Mouse (Mus musculus) lung, embryonic 14.5 days (tissue): ENCODE results near the gene Gm49510. TPM values are rescaled to one million over a fixed set of nuclear protein-coding genes. Genes with fewer than 3 reads are reported as not detected.

Experiments
- ATAC-seq: fragments of 200-750 bp; cut with Nextera tagmentation; 2 replicates; pipeline ENCODE4 v1.8.0; 2017; ENCODE audit warnings: mild to moderate bottlenecking, moderate TSS enrichment, moderate library complexity; ENCODE audit not compliant: insufficient read depth
- DNase-seq: peaks from one replicate; pipeline ENCODE4 v3.0.0-alpha.2; 2015
- H3K27ac ChIP-seq: fragments of 300-500 bp; sonication (generic); 2 replicates; pipeline ENCODE4 v1.5.1; 2014; ENCODE audit warnings: low read depth, mild to moderate bottlenecking, moderate library complexity
- H3K27me3 ChIP-seq: fragments of 300-500 bp; sonication (generic); 2 replicates; pipeline ENCODE4 v1.6.1; 2014; ENCODE audit warnings: low read length, control low read depth; ENCODE audit not compliant: insufficient read depth
- H3K36me3 ChIP-seq: fragments of 300-500 bp; sonication (generic); 2 replicates; pipeline ENCODE4 v1.6.1; 2014; ENCODE audit warnings: control low read depth; ENCODE audit not compliant: insufficient read depth
- H3K4me1 ChIP-seq: fragments of 300-500 bp; sonication (generic); 2 replicates; pipeline ENCODE4 v1.6.1; 2014; ENCODE audit warnings: antibody characterized with exemption, control low read depth; ENCODE audit not compliant: insufficient read depth
- H3K4me2 ChIP-seq: fragments of 300-500 bp; sonication (generic); 2 replicates; pipeline ENCODE4 v1.6.1; 2014; ENCODE audit warnings: mild to moderate bottlenecking
- H3K4me3 ChIP-seq: fragments of 300-500 bp; sonication (generic); 2 replicates; pipeline ENCODE4 v1.5.1; 2014; ENCODE audit warnings: low read depth, low read length
- H3K9ac ChIP-seq: fragments of 300-500 bp; sonication (generic); 2 replicates; pipeline ENCODE4 v1.6.1; 2014
- H3K9me3 ChIP-seq: fragments of 300-500 bp; sonication (generic); 2 replicates; pipeline ENCODE4 v1.6.1; 2016; ENCODE audit warnings: low read depth, low read length, control low read depth
- CTCF ChIP-seq: IDR thresholded peaks from 2 replicates; pipeline ENCODE4 v1.5.1; 2016; ENCODE audit warnings: antibody characterized with exemption, low read depth
- WGBS: fragments of 180-500 bp; shearing (Covaris S2); extraction: QIAGEN DNeasy Blood & Tissue Kit; methylation state at CpG from one replicate; pipeline ENCODE4 v1.1.7; 2014; 5-methylcytosine and 5-hydroxymethylcytosine counted together
- polyA plus RNA-seq: library from polyadenylated mRNA; unstranded; fragments of >200 nt; fragmentation: Nextera tagmentation; extraction: Ambion mirVana; gene quantifications from 2 replicates; pipeline ENCODE4 v1.2.1, GENCODE M21; 2014

The Gm49510 gene
- polyA plus RNA-seq, 1 experiment from 2014 or later, result 0.70 TPM

- TF ChIP-seq CTCF, result no peak
- no peak for ATAC-seq
- Histone ChIP-seq H3K27ac (peak overlapping the region; percentile 18; the same call in 1 of the 2 replicates), H3K27me3 (no peaks in the 10 kb centered on the region), H3K9ac (0 out of 2 replicates have a peak overlapping the region, but pooled peaks have one; percentile 16), H3K4me1 (peaks cover 18% of the 10 kb centered on the region), H3K4me3 (no peak overlapping the region), H3K4me2 (no peak overlapping the region), H3K9me3 (no peaks in the 10 kb centered on the region), H3K36me3 (peaks cover 9% of the 10 kb centered on the region)
- 55% methylated on average over 6 of the region's 6 CpGs for WGBS
- no peak for DNase-seq
Observed at GRCm38 (mm10) chr15:78923585-78923984, 24.1 kb downstream of the Gm49510 start.

GRCm38 (mm10) chr15:78925129-78925528 is 25.7 kb downstream of the Gm49510 start:
- no peak for ATAC-seq
- no peak for TF ChIP-seq CTCF
- no peaks in the 10 kb centered on the region for H3K9me3 ChIP-seq
- H3K27ac ChIP-seq, result peak overlapping the region; percentile 97
- 18% methylated on average over 8 of the region's 8 CpGs for WGBS
- peak overlapping the region; percentile 70 for H3K4me2 ChIP-seq
- 0 out of 2 replicates have a peak overlapping the region, but pooled peaks have one; percentile 40 for H3K9ac ChIP-seq
- peaks cover 18% of the 10 kb centered on the region for H3K4me1 ChIP-seq
- peaks cover 11% of the 10 kb centered on the region for H3K36me3 ChIP-seq
- no peak for DNase-seq
- no peaks in the 10 kb centered on the region for H3K27me3 ChIP-seq
- no peak overlapping the region for H3K4me3 ChIP-seq

- Histone ChIP-seq H3K9ac (peak within 1 kb of the TSS; percentile 50), H3K27me3 (no peaks in the 10 kb centered on the region), H3K4me1 (peaks cover 18% of the 10 kb centered on the region), H3K4me3 (peak within 1 kb of the TSS; percentile 47), H3K36me3 (peaks cover 15% of the 10 kb centered on the region), H3K9me3 (no peaks in the 10 kb centered on the region), H3K27ac (peak within 1 kb of the TSS; percentile 97), H3K4me2 (peak within 1 kb of the TSS; percentile 70)
- TF ChIP-seq CTCF, result no peak
- DNase-seq, result peak; percentile 96
- ATAC-seq, result peak; percentile 83
- WGBS, result 7% methylated on average over 20 of the region's 20 CpGs
Observed at GRCm38 (mm10) chr15:78926021-78926919, 26.8 kb downstream of the Gm49510 start, which contains the start of gene Lgals1. TSS of gene Lgals1 (plus strand) at chr15:78926725.

- Histone ChIP-seq H3K4me1 (peaks cover 18% of the 10 kb centered on the region), H3K9me3 (no peaks in the 10 kb centered on the region), H3K27me3 (no peaks in the 10 kb centered on the region), H3K36me3 (peaks cover 15% of the 10 kb centered on the region), H3K9ac (peak overlapping the region; percentile 50), H3K4me2 (peak overlapping the region; percentile 70), H3K4me3 (peak overlapping the region; percentile 47), H3K27ac (peak overlapping the region; percentile 97)
- no peak for TF ChIP-seq CTCF
- ATAC-seq, result no peak
- DNase-seq, result peak; percentile 34
- WGBS, result 14% methylated on average over 15 of the region's 15 CpGs
Observed at GRCm38 (mm10) chr15:78927021-78927787, 27.7 kb downstream of the Gm49510 start.

GRCm38 (mm10) chr15:78927788-78928457 is 28.5 kb downstream of the Gm49510 start:
- no peak for TF ChIP-seq CTCF
- ATAC-seq, result peak; percentile 63
- no peaks in the 10 kb centered on the region for H3K27me3 ChIP-seq
- peak overlapping the region; percentile 47 for H3K4me3 ChIP-seq
- peak; percentile 90 for DNase-seq
- peaks cover 18% of the 10 kb centered on the region for H3K4me1 ChIP-seq
- peak overlapping the region; percentile 70 for H3K4me2 ChIP-seq
- H3K36me3 ChIP-seq, result peaks cover 15% of the 10 kb centered on the region
- H3K9ac ChIP-seq, result peak overlapping the region; percentile 50
- H3K9me3 ChIP-seq, result no peaks in the 10 kb centered on the region
- peak overlapping the region; percentile 97 for H3K27ac ChIP-seq
- WGBS, result 0% methylated on average over 33 of the region's 35 CpGs

- peak overlapping the region; percentile 50 for H3K9ac ChIP-seq
- DNase-seq (no peak), ATAC-seq (peak; percentile 0; the same call in 1 of the 2 replicates)
- peak overlapping the region; percentile 70 for H3K4me2 ChIP-seq
- peak overlapping the region; percentile 47 for H3K4me3 ChIP-seq
- H3K36me3 ChIP-seq, result peaks cover 15% of the 10 kb centered on the region
- H3K27ac ChIP-seq, result peak overlapping the region; percentile 65
- 45% methylated on average over 8 of the region's 8 CpGs for WGBS
- H3K4me1 ChIP-seq, result peaks cover 18% of the 10 kb centered on the region
- H3K9me3 ChIP-seq, result no peaks in the 10 kb centered on the region
- H3K27me3 ChIP-seq, result no peaks in the 10 kb centered on the region
- no peak for TF ChIP-seq CTCF
Observed at GRCm38 (mm10) chr15:78928539-78928938, 29.1 kb downstream of the Gm49510 start.
